Mouse (Mus musculus): Measurements from ENCODE around the gene Scimp. TPM values are rescaled to one million over a fixed set of nuclear protein-coding genes. Genes with fewer than 3 reads are reported as not detected.

The Scimp gene
- polyA plus RNA-seq, 1 experiment from 2014 or later: not detected

GRCm38 (mm10) chr11:70805641-70806175 lies 6.7 kb downstream of the Scimp start:
- ATAC-seq (ENCODE audit: low read depth): no peak
- H3K4me3 ChIP-seq (ENCODE audit: low read depth, low read length): no peak overlapping the region
- H3K27me3 ChIP-seq (ENCODE audit: control insufficient read depth, insufficient read depth, low read length): no peaks in the 10 kb centered on the region
- H3K4me2 ChIP-seq (ENCODE audit: low read depth, low read length): no peak overlapping the region
- H3K9ac ChIP-seq (replicated peaks; ENCODE audit: low read depth, low read length): no peak overlapping the region
- no peaks in the 10 kb centered on the region for H3K9me3 ChIP-seq (ENCODE audit: control insufficient read depth, low read length)
- H3K27ac ChIP-seq (ENCODE audit: low read depth, low read length): no peak overlapping the region
- 84% methylated on average over 7 of the region's 8 CpGs for WGBS
- H3K36me3 ChIP-seq (ENCODE audit: control insufficient read depth, insufficient read depth, low read length): no peaks in the 10 kb centered on the region
- H3K4me1 ChIP-seq (ENCODE audit: control insufficient read depth, insufficient read depth, low read length): no peaks in the 10 kb centered on the region

- Histone ChIP-seq H3K4me1 (ENCODE audit: control insufficient read depth, insufficient read depth, low read length) (no peaks in the 10 kb centered on the region), H3K27ac (ENCODE audit: low read depth, low read length) (no peak overlapping the region), H3K9me3 (ENCODE audit: control insufficient read depth, low read length) (no peaks in the 10 kb centered on the region), H3K9ac (replicated peaks; ENCODE audit: low read depth, low read length) (no peak overlapping the region), H3K4me3 (ENCODE audit: low read depth, low read length) (no peak overlapping the region), H3K27me3 (ENCODE audit: control insufficient read depth, insufficient read depth, low read length) (no peaks in the 10 kb centered on the region), H3K36me3 (ENCODE audit: control insufficient read depth, insufficient read depth, low read length) (no peaks in the 10 kb centered on the region), H3K4me2 (ENCODE audit: low read depth, low read length) (no peak overlapping the region)
- WGBS: 83% methylated on average over 3 of the region's 3 CpGs
- no peak for ATAC-seq (ENCODE audit: low read depth)
These were observed 8.0 kb downstream of the Scimp start for GRCm38 (mm10) chr11:70804395-70804794.

GRCm38 (mm10) chr11:70803711-70804200 lies 8.6 kb downstream of the Scimp start:
- no peaks in the 10 kb centered on the region for H3K27me3 ChIP-seq (ENCODE audit: control insufficient read depth, insufficient read depth, low read length)
- H3K27ac ChIP-seq (ENCODE audit: low read depth, low read length): no peak overlapping the region
- no peaks in the 10 kb centered on the region for H3K4me1 ChIP-seq (ENCODE audit: control insufficient read depth, insufficient read depth, low read length)
- WGBS: 88% methylated on average over 6 of the region's 6 CpGs
- no peak overlapping the region for H3K9ac ChIP-seq (replicated peaks; ENCODE audit: low read depth, low read length)
- H3K4me3 ChIP-seq (ENCODE audit: low read depth, low read length): no peak overlapping the region
- no peaks in the 10 kb centered on the region for H3K36me3 ChIP-seq (ENCODE audit: control insufficient read depth, insufficient read depth, low read length)
- H3K9me3 ChIP-seq (ENCODE audit: control insufficient read depth, low read length): no peaks in the 10 kb centered on the region
- no peak overlapping the region for H3K4me2 ChIP-seq (ENCODE audit: low read depth, low read length)
- no peak for ATAC-seq (ENCODE audit: low read depth)

GRCm38 (mm10) chr11:70802865-70803261 lies 9.5 kb downstream of the Scimp start:
- Histone ChIP-seq H3K9me3 (ENCODE audit: control insufficient read depth, low read length) (no peaks in the 10 kb centered on the region), H3K36me3 (ENCODE audit: control insufficient read depth, insufficient read depth, low read length) (no peaks in the 10 kb centered on the region), H3K4me2 (ENCODE audit: low read depth, low read length) (no peak overlapping the region), H3K4me3 (ENCODE audit: low read depth, low read length) (no peak overlapping the region), H3K27me3 (ENCODE audit: control insufficient read depth, insufficient read depth, low read length) (no peaks in the 10 kb centered on the region), H3K9ac (replicated peaks; ENCODE audit: low read depth, low read length) (no peak overlapping the region), H3K4me1 (ENCODE audit: control insufficient read depth, insufficient read depth, low read length) (no peaks in the 10 kb centered on the region), H3K27ac (ENCODE audit: low read depth, low read length) (no peak overlapping the region)
- WGBS: 85% methylated on average over 2 of the region's 2 CpGs
- no peak for ATAC-seq (ENCODE audit: low read depth)

- Histone ChIP-seq H3K4me2 (ENCODE audit: low read depth, low read length) (no peak overlapping the region), H3K9ac (replicated peaks; ENCODE audit: low read depth, low read length) (no peak overlapping the region), H3K4me1 (ENCODE audit: control insufficient read depth, insufficient read depth, low read length) (no peaks in the 10 kb centered on the region), H3K27ac (ENCODE audit: low read depth, low read length) (no peak overlapping the region), H3K9me3 (ENCODE audit: control insufficient read depth, low read length) (no peaks in the 10 kb centered on the region), H3K36me3 (ENCODE audit: control insufficient read depth, insufficient read depth, low read length) (no peaks in the 10 kb centered on the region), H3K4me3 (ENCODE audit: low read depth, low read length) (no peak overlapping the region), H3K27me3 (ENCODE audit: control insufficient read depth, insufficient read depth, low read length) (no peaks in the 10 kb centered on the region)
- 96% methylated on average over 2 of the region's 2 CpGs for WGBS
- ATAC-seq (ENCODE audit: low read depth): no peak
These were observed 10.1 kb downstream of the Scimp start for GRCm38 (mm10) chr11:70802208-70802864.

GRCm38 (mm10) chr11:70792409-70792808 lies 20.0 kb downstream of the Scimp start:
- ATAC-seq (ENCODE audit: low read depth): no peak
- no peak overlapping the region for H3K4me2 ChIP-seq (ENCODE audit: low read depth, low read length)
- 91% methylated on average over 1 of the region's 1 CpGs for WGBS

GRCm38 (mm10) chr11:70791676-70792075 lies 20.7 kb downstream of the Scimp start:
- no peak overlapping the region for H3K4me3 ChIP-seq (ENCODE audit: low read depth, low read length)
- ATAC-seq (ENCODE audit: low read depth): no peak
- 86% methylated on average over 5 of the region's 5 CpGs for WGBS

More at GRCm38 (mm10) chr11:70792409-70792808, 20.0 kb downstream of the Scimp start:
- no peak overlapping the region for H3K27ac ChIP-seq (ENCODE audit: low read depth, low read length)
- H3K36me3 ChIP-seq (ENCODE audit: control insufficient read depth, insufficient read depth, low read length): no peaks in the 10 kb centered on the region
- no peak overlapping the region for H3K4me3 ChIP-seq (ENCODE audit: low read depth, low read length)
- H3K9me3 ChIP-seq (ENCODE audit: control insufficient read depth, low read length): no peaks in the 10 kb centered on the region
- H3K9ac ChIP-seq (replicated peaks; ENCODE audit: low read depth, low read length): no peak overlapping the region
- no peaks in the 10 kb centered on the region for H3K4me1 ChIP-seq (ENCODE audit: control insufficient read depth, insufficient read depth, low read length)
- no peaks in the 10 kb centered on the region for H3K27me3 ChIP-seq (ENCODE audit: control insufficient read depth, insufficient read depth, low read length)

GRCm38 (mm10) chr11:70790874-70791551 lies 21.4 kb downstream of the Scimp start:
- H3K4me2 ChIP-seq (ENCODE audit: low read depth, low read length): no peak overlapping the region
- H3K27me3 ChIP-seq (ENCODE audit: control insufficient read depth, insufficient read depth, low read length): no peaks in the 10 kb centered on the region
- 84% methylated on average over 7 of the region's 7 CpGs for WGBS
- no peak for ATAC-seq (ENCODE audit: low read depth)
- H3K4me1 ChIP-seq (ENCODE audit: control insufficient read depth, insufficient read depth, low read length): no peaks in the 10 kb centered on the region
- H3K4me3 ChIP-seq (ENCODE audit: low read depth, low read length): no peak overlapping the region
- no peak overlapping the region for H3K9ac ChIP-seq (replicated peaks; ENCODE audit: low read depth, low read length)
- H3K36me3 ChIP-seq (ENCODE audit: control insufficient read depth, insufficient read depth, low read length): no peaks in the 10 kb centered on the region
- H3K27ac ChIP-seq (ENCODE audit: low read depth, low read length): no peak overlapping the region
- no peaks in the 10 kb centered on the region for H3K9me3 ChIP-seq (ENCODE audit: control insufficient read depth, low read length)

More at GRCm38 (mm10) chr11:70791676-70792075, 20.7 kb downstream of the Scimp start:
- H3K9me3 ChIP-seq (ENCODE audit: control insufficient read depth, low read length): no peaks in the 10 kb centered on the region
- no peaks in the 10 kb centered on the region for H3K27me3 ChIP-seq (ENCODE audit: control insufficient read depth, insufficient read depth, low read length)
- no peak overlapping the region for H3K9ac ChIP-seq (replicated peaks; ENCODE audit: low read depth, low read length)
- H3K27ac ChIP-seq (ENCODE audit: low read depth, low read length): no peak overlapping the region
- no peaks in the 10 kb centered on the region for H3K36me3 ChIP-seq (ENCODE audit: control insufficient read depth, insufficient read depth, low read length)
- H3K4me2 ChIP-seq (ENCODE audit: low read depth, low read length): no peak overlapping the region
- H3K4me1 ChIP-seq (ENCODE audit: control insufficient read depth, insufficient read depth, low read length): no peaks in the 10 kb centered on the region

GRCm38 (mm10) chr11:70790426-70790825 lies 22.0 kb downstream of the Scimp start:
- Histone ChIP-seq H3K4me1 (ENCODE audit: control insufficient read depth, insufficient read depth, low read length) (no peaks in the 10 kb centered on the region), H3K9me3 (ENCODE audit: control insufficient read depth, low read length) (no peaks in the 10 kb centered on the region), H3K9ac (replicated peaks; ENCODE audit: low read depth, low read length) (no peak overlapping the region), H3K27ac (ENCODE audit: low read depth, low read length) (no peak overlapping the region), H3K27me3 (ENCODE audit: control insufficient read depth, insufficient read depth, low read length) (no peaks in the 10 kb centered on the region), H3K4me3 (ENCODE audit: low read depth, low read length) (no peak overlapping the region), H3K4me2 (ENCODE audit: low read depth, low read length) (no peak overlapping the region), H3K36me3 (ENCODE audit: control insufficient read depth, insufficient read depth, low read length) (no peaks in the 10 kb centered on the region)
- no peak for ATAC-seq (ENCODE audit: low read depth)
- WGBS: 83% methylated on average over 2 of the region's 2 CpGs

Data from neural tube, embryonic 14.5 days (tissue).